ENCODE assay signal across 16 mouse cellular contexts in the genomic region with DNA sequence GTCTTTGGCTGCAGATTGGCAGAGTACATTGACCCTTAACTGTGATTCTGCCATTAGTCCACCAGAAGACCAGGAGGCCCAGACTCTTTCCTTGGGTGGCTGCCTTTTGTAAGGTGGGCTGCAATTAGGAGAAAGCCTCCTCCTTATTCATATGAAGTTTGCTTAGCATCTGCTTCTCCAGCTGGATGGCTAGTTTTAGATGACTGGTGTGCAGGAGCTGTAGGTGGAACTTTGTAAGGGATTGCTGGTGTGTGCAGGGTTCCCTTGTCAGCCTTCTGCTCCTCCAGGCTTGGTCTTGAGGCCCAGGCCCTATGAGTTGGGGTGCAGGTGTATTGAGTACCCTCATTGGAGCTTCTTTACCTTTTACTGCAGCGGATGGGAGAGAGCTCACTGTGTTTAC.
"Had no signal": no experiment of that assay in that cellular context is flagged by ENCODE, and none has a peak within 500 bp of the region (broad histone marks: within the 10 kb centered on the region; RNA-seq: fewer than 3 reads in every experiment).

No protein-coding gene starts in this region.

- H3K4me1 ChIP-seq: liver, embryonic 15.5 days; stomach, embryonic 15.5 days had no signal

- DNase-seq: kidney, adult 8-10 months; kidney, postnatal 25 days; lung, adult 2 months; lung, postnatal 4 days; thymus, adult 2 months; thymus, postnatal 25 days had no signal

- H3K9me3 ChIP-seq: limb, embryonic 12.5 days; liver, embryonic 15.5 days; megakaryocyte, embryonic 14.5 days; midbrain, embryonic 15.5 days; neural tube, embryonic 12.5 days; stomach, embryonic 15.5 days had no signal

- H3K36me3 ChIP-seq: midbrain, embryonic 15.5 days; neural tube, embryonic 12.5 days; stomach, embryonic 15.5 days had no signal

- H3K27me3 ChIP-seq: limb, embryonic 12.5 days; liver, embryonic 15.5 days; megakaryocyte, embryonic 14.5 days; midbrain, embryonic 15.5 days; neural tube, embryonic 12.5 days; stomach, embryonic 15.5 days had no signal

- H3K9ac ChIP-seq: limb, embryonic 12.5 days; liver, embryonic 15.5 days; midbrain, embryonic 15.5 days; neural tube, embryonic 12.5 days; stomach, embryonic 15.5 days had no signal

- ATAC-seq: intestine, postnatal 0 days; lung, postnatal 0 days; midbrain, embryonic 15.5 days had no signal

- H3K4me3 ChIP-seq: limb, embryonic 12.5 days; liver, embryonic 15.5 days; megakaryocyte, embryonic 14.5 days; midbrain, embryonic 15.5 days; neural tube, embryonic 12.5 days; stomach, embryonic 15.5 days had no signal

- H3K4me2 ChIP-seq: limb, embryonic 12.5 days; liver, embryonic 11.5 days; liver, embryonic 15.5 days; midbrain, embryonic 11.5 days; midbrain, embryonic 15.5 days; neural tube, embryonic 12.5 days; stomach, embryonic 15.5 days had no signal

- H3K27ac ChIP-seq: limb, embryonic 12.5 days; liver, embryonic 15.5 days; midbrain, embryonic 15.5 days; neural tube, embryonic 12.5 days; stomach, embryonic 15.5 days had no signal
